Mouse (Mus musculus): ENCODE data around the gene Cebpg. TPM values are rescaled to one million over a fixed set of nuclear protein-coding genes. Genes with fewer than 3 reads are reported as not detected.

Cebpg gene
- total and polyA plus RNA-seq, 2 experiments from 2014 or later, result 13.2 to 14.9 TPM

DNA sequence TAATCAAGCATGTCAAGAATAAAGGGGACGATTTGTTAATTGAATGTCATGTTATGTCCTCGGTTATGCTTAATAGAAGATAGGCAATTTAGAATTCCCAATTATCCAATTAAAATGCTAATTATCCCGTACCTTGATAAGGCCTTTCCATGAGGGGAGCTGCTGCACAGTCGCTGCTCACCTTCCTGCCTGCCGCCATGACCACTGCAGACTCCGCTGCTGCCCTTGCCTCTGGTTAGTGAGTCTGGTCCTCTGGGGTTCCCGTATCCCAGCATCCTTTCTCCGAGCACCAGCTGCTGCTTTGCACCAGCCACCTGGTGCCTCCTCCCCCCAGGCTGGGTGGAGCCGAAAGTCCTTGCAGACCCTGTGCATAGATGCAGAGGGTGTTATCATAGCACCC, 43.1 kb downstream of the Cebpg start:
- Histone ChIP-seq H3K4me2 (ENCODE audit: low read depth, low read length) (no peak overlapping the region), H3K27me3 (ENCODE audit: insufficient read depth, low read length) (no peaks in the 10 kb centered on the region), H3K27ac (no peak overlapping the region), H3K4me1 (ENCODE audit: insufficient read depth, low read length) (no peaks in the 10 kb centered on the region), H3K9ac (replicated peaks; ENCODE audit: low read length) (no peak overlapping the region), H3K4me3 (ENCODE audit: low read length) (no peak overlapping the region), H3K9me3 (ENCODE audit: low read length) (no peaks in the 10 kb centered on the region), H3K36me3 (ENCODE audit: insufficient read depth, low read length) (no peaks in the 10 kb centered on the region)
- DNase-seq (ENCODE audit: low spot score), result no peak
- 40% methylated on average over 9 of the region's 9 CpGs for WGBS
- no peak for TF ChIP-seq CTCF (IDR thresholded peaks at IDR 0.05; ENCODE audit: low read depth)
- ATAC-seq, result peak; percentile 41; the same call in 1 of the 2 replicates

GRCm38 (mm10) chr7:35006661-35007060, 49.7 kb downstream of the Cebpg start:
- no peaks in the 10 kb centered on the region for H3K27me3 ChIP-seq (ENCODE audit: insufficient read depth, low read length)
- H3K27ac ChIP-seq, result no peak overlapping the region
- H3K4me1 ChIP-seq (ENCODE audit: insufficient read depth, low read length), result no peaks in the 10 kb centered on the region
- H3K4me3 ChIP-seq (ENCODE audit: low read length), result no peak overlapping the region
- H3K9me3 ChIP-seq (ENCODE audit: low read length), result no peaks in the 10 kb centered on the region
- H3K36me3 ChIP-seq (ENCODE audit: insufficient read depth, low read length), result no peaks in the 10 kb centered on the region
- DNase-seq (ENCODE audit: low spot score) (no peak), ATAC-seq (no peak)
- no peak overlapping the region for H3K9ac ChIP-seq (replicated peaks; ENCODE audit: low read length)
- no peak overlapping the region for H3K4me2 ChIP-seq (ENCODE audit: low read depth, low read length)
- TF ChIP-seq CTCF (IDR thresholded peaks at IDR 0.05; ENCODE audit: low read depth), result no peak
- 60% methylated on average over 7 of the region's 7 CpGs for WGBS

GRCm38 (mm10) chr7:35003171-35003737, 53.1 kb downstream of the Cebpg start:
- Histone ChIP-seq H3K9ac (replicated peaks; ENCODE audit: low read length) (no peak overlapping the region), H3K4me3 (ENCODE audit: low read length) (no peak overlapping the region), H3K9me3 (ENCODE audit: low read length) (no peaks in the 10 kb centered on the region), H3K27ac (no peak overlapping the region; the same call in 1 of the 2 replicates), H3K36me3 (ENCODE audit: insufficient read depth, low read length) (no peaks in the 10 kb centered on the region), H3K4me2 (ENCODE audit: low read depth, low read length) (no peak overlapping the region), H3K27me3 (ENCODE audit: insufficient read depth, low read length) (no peaks in the 10 kb centered on the region), H3K4me1 (ENCODE audit: insufficient read depth, low read length) (no peaks in the 10 kb centered on the region)
- no peak for TF ChIP-seq CTCF (IDR thresholded peaks at IDR 0.05; ENCODE audit: low read depth)
- ATAC-seq (peak; percentile 39; the same call in 1 of the 2 replicates), DNase-seq (ENCODE audit: low spot score) (no peak)
- WGBS, result 49% methylated on average over 7 of the region's 7 CpGs

GRCm38 (mm10) chr7:35000839-35001238, 55.5 kb downstream of the Cebpg start:
- no peaks in the 10 kb centered on the region for H3K9me3 ChIP-seq (ENCODE audit: low read length)
- 0 out of 2 replicates have a peak, but pooled peaks have one; percentile 39 for ATAC-seq
- no peak overlapping the region for H3K9ac ChIP-seq (replicated peaks; ENCODE audit: low read length)
- TF ChIP-seq CTCF (IDR thresholded peaks at IDR 0.05; ENCODE audit: low read depth), result peak; percentile 82
- H3K4me3 ChIP-seq (ENCODE audit: low read length), result no peak overlapping the region
- no peaks in the 10 kb centered on the region for H3K4me1 ChIP-seq (ENCODE audit: insufficient read depth, low read length)
- H3K27me3 ChIP-seq (ENCODE audit: insufficient read depth, low read length), result no peaks in the 10 kb centered on the region
- peak; percentile 73 for DNase-seq (ENCODE audit: low spot score)
- no peak overlapping the region for H3K27ac ChIP-seq
- WGBS, result 33% methylated on average over 6 of the region's 6 CpGs
- no peak overlapping the region for H3K4me2 ChIP-seq (ENCODE audit: low read depth, low read length)
- H3K36me3 ChIP-seq (ENCODE audit: insufficient read depth, low read length), result no peaks in the 10 kb centered on the region

Small RNAs within 50 kb of the gene (microRNA-seq; reads per million reads assigned to microRNA genes)
- 0 reads per million in 2 experiments for gene Gm25033

Other genes starting within 250 kb of the Cebpg start
- gene Chst8, start 243.9 kb downstream of the Cebpg start, total RNA-seq (2014; rRNA removed), result 27.8 and 38.6 TPM in 2 replicates
- gene Chst8, start 243.9 kb downstream of the Cebpg start, polyA plus RNA-seq (2015; fragmentation: Nextera tagmentation; extraction: Ambion mirVana), result 9.8 and 10.0 TPM in 2 replicates
- 57.9 and 60.0 TPM in 2 replicates for gene Pepd, start 144.2 kb downstream of the Cebpg start, total RNA-seq (2014; rRNA removed)
- gene Pepd, start 144.2 kb downstream of the Cebpg start, polyA plus RNA-seq (2015; fragmentation: Nextera tagmentation; extraction: Ambion mirVana), result 61.5 and 64.5 TPM in 2 replicates
- gene Cebpa, start 62.7 kb upstream of the Cebpg start, total RNA-seq (2014; rRNA removed), result 8.3 and 9.8 TPM in 2 replicates
- 1.1 TPM in 2 replicates for gene Cebpa, start 62.7 kb upstream of the Cebpg start, polyA plus RNA-seq (2015; fragmentation: Nextera tagmentation; extraction: Ambion mirVana)
- gene Slc7a10, start 129.8 kb upstream of the Cebpg start, total RNA-seq (2014; rRNA removed), result 62.9 and 70.2 TPM in 2 replicates
- gene Slc7a10, start 129.8 kb upstream of the Cebpg start, polyA plus RNA-seq (2015; fragmentation: Nextera tagmentation; extraction: Ambion mirVana), result 47.8 and 52.8 TPM in 2 replicates
- 132 and 137 TPM in 2 replicates for gene Lrp3, start 158.9 kb upstream of the Cebpg start, total RNA-seq (2014; rRNA removed)
- 20.2 and 20.7 TPM in 2 replicates for gene Lrp3, start 158.9 kb upstream of the Cebpg start, polyA plus RNA-seq (2015; fragmentation: Nextera tagmentation; extraction: Ambion mirVana)